Mouse (Mus musculus): ENCODE measurements around the gene Igdcc4. TPM values are rescaled to one million over a fixed set of nuclear protein-coding genes. Genes with fewer than 3 reads are reported as not detected.

Gene Igdcc4
- polyA plus RNA-seq, 1 experiment from 2014 or later = 8.1 TPM

DNA sequence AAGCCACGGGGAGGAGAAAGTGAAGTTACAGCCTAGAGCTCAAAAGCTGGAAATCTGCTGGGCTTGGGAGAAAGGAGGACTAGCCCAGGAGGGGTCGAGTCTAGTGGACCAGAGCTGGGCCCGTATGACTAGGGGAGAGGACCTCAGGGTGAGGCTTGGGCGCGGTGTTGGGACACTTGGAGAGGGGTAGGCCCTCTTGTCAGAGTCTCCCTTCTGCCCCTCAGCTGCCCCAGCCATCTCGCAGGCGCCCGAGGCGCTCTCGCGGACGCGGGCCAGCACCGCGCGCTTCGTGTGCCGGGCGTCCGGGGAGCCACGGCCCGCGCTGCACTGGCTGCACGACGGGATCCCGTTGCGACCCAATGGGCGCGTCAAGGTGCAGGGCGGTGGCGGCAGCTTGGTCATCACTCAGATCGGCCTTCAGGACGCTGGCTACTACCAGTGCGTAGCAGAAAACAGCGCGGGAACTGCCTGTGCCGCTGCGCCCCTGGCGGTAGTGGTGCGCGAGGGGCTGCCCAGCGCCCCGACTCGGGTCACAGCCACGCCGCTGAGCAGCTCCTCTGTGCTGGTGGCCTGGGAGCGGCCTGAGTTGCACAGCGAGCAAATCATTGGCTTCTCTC, 22.4 kb downstream of the Igdcc4 start:
- H3K4me3 ChIP-seq (ENCODE audit: low read length) = peak overlapping the region; percentile 51
- 7% methylated on average over 48 of the region's 48 CpGs for WGBS
- H3K9me3 ChIP-seq (replicated peaks; ENCODE audit: control insufficient read depth, low read length) = no peaks in the 10 kb centered on the region
- H3K36me3 ChIP-seq (ENCODE audit: control insufficient read depth, insufficient read depth) = peaks cover 3% of the 10 kb centered on the region; the same call in 1 of the 2 replicates
- peak overlapping the region; percentile 69 for H3K9ac ChIP-seq (ENCODE audit: low read length)
- peak; percentile 16; the same call in 1 of the 2 replicates for ATAC-seq (replicated peaks; ENCODE audit: extremely low read depth, insufficient read depth, low FRiP score)
- H3K27me3 ChIP-seq (ENCODE audit: control insufficient read depth, insufficient read depth, low read length) = peaks cover 12% of the 10 kb centered on the region
- peaks cover 5% of the 10 kb centered on the region; the same call in 1 of the 2 replicates for H3K4me1 ChIP-seq (ENCODE audit: control insufficient read depth, insufficient read depth, low read length)
- no peak overlapping the region for H3K27ac ChIP-seq (ENCODE audit: low read length)
- H3K4me2 ChIP-seq (ENCODE audit: low read depth, low read length) = peak overlapping the region; percentile 92

DNA sequence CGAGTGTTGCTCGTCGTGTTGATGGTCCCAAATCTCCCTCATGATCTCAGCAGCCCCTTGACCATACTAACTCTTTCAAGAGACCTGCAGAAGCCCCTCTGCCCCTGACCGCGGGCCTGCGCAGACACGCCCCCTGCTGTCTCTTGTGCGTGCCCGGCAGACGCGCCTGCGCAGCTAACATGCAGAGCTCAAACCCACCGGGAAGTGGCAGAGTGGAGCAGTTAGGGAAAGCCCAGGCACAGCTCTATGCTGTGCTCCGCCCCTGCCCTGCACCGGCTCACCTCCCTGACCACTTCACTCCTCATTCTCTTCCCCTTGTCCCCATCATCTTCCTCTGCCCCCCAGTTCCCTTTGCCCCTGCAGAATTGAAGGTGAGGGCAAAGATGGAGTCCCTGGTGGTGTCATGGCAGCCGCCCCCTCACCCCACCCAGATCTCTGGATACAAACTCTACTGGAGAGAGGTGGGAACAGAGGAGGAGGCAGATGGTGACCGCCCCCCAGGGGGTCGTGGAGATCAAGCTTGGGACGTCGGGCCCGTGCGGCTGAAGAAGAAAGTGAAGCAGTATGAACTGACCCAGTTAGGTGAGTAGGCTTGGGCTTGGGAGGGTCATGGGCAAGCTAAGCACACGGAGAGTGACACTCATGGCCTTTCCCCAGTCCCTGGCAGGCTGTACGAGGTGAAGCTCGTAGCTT, 27.0 kb downstream of the Igdcc4 start:
- peak overlapping the region; percentile 31 for H3K4me3 ChIP-seq (ENCODE audit: low read length)
- peak overlapping the region; percentile 12 for H3K9ac ChIP-seq (ENCODE audit: low read length)
- no peak overlapping the region for H3K27ac ChIP-seq (ENCODE audit: low read length)
- H3K36me3 ChIP-seq (ENCODE audit: control insufficient read depth, insufficient read depth) = no peaks in the 10 kb centered on the region
- ATAC-seq (replicated peaks; ENCODE audit: extremely low read depth, insufficient read depth, low FRiP score) = no peak
- no peaks in the 10 kb centered on the region for H3K9me3 ChIP-seq (replicated peaks; ENCODE audit: control insufficient read depth, low read length)
- 16% methylated on average over 25 of the region's 25 CpGs for WGBS
- H3K27me3 ChIP-seq (ENCODE audit: control insufficient read depth, insufficient read depth, low read length) = peaks cover 5% of the 10 kb centered on the region
- peak overlapping the region; percentile 62 for H3K4me2 ChIP-seq (ENCODE audit: low read depth, low read length)
- H3K4me1 ChIP-seq (ENCODE audit: control insufficient read depth, insufficient read depth, low read length) = peaks cover 5% of the 10 kb centered on the region; the same call in 1 of the 2 replicates

DNA sequence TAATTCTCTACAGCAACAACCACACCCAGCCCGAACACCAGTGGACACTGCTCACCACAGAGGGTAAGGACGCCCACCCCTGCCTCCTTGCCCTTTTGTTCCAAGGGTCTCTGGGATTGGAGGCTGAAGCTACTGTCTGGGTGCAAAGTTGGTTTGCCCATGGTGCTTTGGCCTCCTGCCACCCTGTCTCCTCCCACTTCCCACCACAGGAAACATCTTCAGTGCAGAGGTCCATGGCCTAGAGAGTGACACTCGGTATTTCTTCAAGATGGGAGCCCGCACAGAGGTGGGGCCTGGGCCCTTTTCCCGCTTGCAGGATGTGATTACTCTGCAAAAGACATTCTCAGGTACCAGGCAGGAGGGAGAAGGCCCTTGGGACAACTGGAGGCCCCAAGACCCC, 30.4 kb downstream of the Igdcc4 start:
- Histone ChIP-seq H3K4me2 (ENCODE audit: low read depth, low read length) (no peak overlapping the region), H3K27ac (ENCODE audit: low read length) (no peak overlapping the region), H3K9me3 (replicated peaks; ENCODE audit: control insufficient read depth, low read length) (no peaks in the 10 kb centered on the region), H3K9ac (ENCODE audit: low read length) (no peak overlapping the region), H3K4me3 (ENCODE audit: low read length) (no peak overlapping the region), H3K27me3 (ENCODE audit: control insufficient read depth, insufficient read depth, low read length) (no peaks in the 10 kb centered on the region; the same call in none of the 2 replicates), H3K36me3 (ENCODE audit: control insufficient read depth, insufficient read depth) (no peaks in the 10 kb centered on the region), H3K4me1 (ENCODE audit: control insufficient read depth, insufficient read depth, low read length) (peaks cover 5% of the 10 kb centered on the region; the same call in 1 of the 2 replicates)
- 77% methylated on average over 5 of the region's 5 CpGs for WGBS
- ATAC-seq (replicated peaks; ENCODE audit: extremely low read depth, insufficient read depth, low FRiP score) = no peak

DNA sequence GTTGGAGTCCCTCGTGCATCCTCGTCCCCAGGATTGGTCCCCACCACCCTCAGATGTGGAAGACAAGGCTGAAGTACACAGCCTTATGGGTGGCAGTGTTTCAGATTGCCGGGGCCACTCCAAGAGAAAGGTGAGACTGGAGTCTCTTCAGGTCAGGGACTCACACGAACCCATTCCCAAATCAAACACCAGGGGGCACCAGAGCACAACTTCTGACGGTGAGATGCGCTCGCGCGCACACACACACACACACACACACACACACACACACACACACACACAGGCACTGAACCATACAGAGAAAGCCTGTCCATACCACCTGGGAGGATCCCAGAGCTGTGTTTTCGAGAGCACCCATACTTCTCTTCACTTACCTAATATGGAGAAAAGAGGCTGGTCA, 32.5 kb downstream of the Igdcc4 start:
- no peaks in the 10 kb centered on the region for H3K36me3 ChIP-seq (ENCODE audit: control insufficient read depth, insufficient read depth)
- H3K4me1 ChIP-seq (ENCODE audit: control insufficient read depth, insufficient read depth, low read length) = no peaks in the 10 kb centered on the region
- no peak overlapping the region for H3K27ac ChIP-seq (ENCODE audit: low read length)
- H3K4me3 ChIP-seq (ENCODE audit: low read length) = no peak overlapping the region; the same call in 1 of the 2 replicates
- H3K9ac ChIP-seq (ENCODE audit: low read length) = no peak overlapping the region
- WGBS = 6% methylated on average over 10 of the region's 10 CpGs
- no peak overlapping the region; the same call in 1 of the 2 replicates for H3K4me2 ChIP-seq (ENCODE audit: low read depth, low read length)
- peak; percentile 39; the same call in 1 of the 2 replicates for ATAC-seq (replicated peaks; ENCODE audit: extremely low read depth, insufficient read depth, low FRiP score)
- H3K27me3 ChIP-seq (ENCODE audit: control insufficient read depth, insufficient read depth, low read length) = no peaks in the 10 kb centered on the region; the same call in none of the 2 replicates
- no peaks in the 10 kb centered on the region for H3K9me3 ChIP-seq (replicated peaks; ENCODE audit: control insufficient read depth, low read length)

DNA sequence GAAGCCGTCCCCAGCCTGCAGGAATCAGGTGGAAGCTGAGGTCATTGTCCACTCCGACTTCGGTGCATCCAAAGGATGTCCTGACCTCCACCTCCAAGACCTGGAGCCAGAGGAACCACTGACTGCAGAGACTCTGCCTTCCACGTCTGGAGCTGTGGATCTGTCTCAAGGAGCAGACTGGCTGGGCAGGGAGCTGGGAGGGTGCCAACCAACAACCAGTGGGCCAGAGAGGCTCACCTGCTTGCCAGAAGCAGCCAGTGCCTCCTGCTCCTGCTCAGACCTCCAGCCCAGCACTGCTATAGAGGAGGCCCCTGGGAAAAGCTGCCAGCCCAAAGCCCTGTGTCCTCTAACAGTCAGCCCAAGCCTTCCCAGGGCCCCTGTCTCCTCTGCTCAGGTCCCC, 33.8 kb downstream of the Igdcc4 start:
- Histone ChIP-seq H3K4me3 (ENCODE audit: low read length) (no peak overlapping the region), H3K27me3 (ENCODE audit: control insufficient read depth, insufficient read depth, low read length) (peaks cover 11% of the 10 kb centered on the region), H3K9me3 (replicated peaks; ENCODE audit: control insufficient read depth, low read length) (no peaks in the 10 kb centered on the region), H3K27ac (ENCODE audit: low read length) (no peak overlapping the region), H3K4me1 (ENCODE audit: control insufficient read depth, insufficient read depth, low read length) (no peaks in the 10 kb centered on the region), H3K9ac (ENCODE audit: low read length) (no peak overlapping the region), H3K36me3 (ENCODE audit: control insufficient read depth, insufficient read depth) (no peaks in the 10 kb centered on the region), H3K4me2 (ENCODE audit: low read depth, low read length) (no peak overlapping the region)
- no peak for ATAC-seq (replicated peaks; ENCODE audit: extremely low read depth, insufficient read depth, low FRiP score)
- 81% methylated on average over 4 of the region's 4 CpGs for WGBS

DNA sequence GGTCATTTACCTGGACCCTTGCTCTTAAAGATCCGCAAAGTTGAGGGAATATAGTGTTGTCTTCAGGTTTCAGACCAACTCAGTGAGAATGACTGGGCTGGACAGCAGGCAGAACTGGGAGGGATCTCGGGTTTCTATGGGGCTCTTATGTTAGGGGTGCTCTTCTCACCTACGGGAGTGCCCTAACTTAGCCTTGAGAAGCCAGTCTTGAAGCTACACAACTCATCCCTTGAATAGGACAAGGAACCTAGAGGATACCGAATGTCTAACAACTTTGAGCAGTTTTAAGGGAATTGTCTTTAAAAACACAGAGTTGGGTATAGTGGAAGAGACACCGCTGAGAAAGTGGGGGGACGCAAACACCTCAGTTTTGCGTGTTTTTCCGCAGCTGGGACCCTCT, 39.2 kb downstream of the Igdcc4 start:
- WGBS = 5% methylated on average over 8 of the region's 8 CpGs
- peak overlapping the region; percentile 100 for H3K4me2 ChIP-seq (ENCODE audit: low read depth, low read length)
- H3K4me1 ChIP-seq (ENCODE audit: control insufficient read depth, insufficient read depth, low read length) = peaks cover 5% of the 10 kb centered on the region
- no peaks in the 10 kb centered on the region for H3K36me3 ChIP-seq (ENCODE audit: control insufficient read depth, insufficient read depth)
- H3K27me3 ChIP-seq (ENCODE audit: control insufficient read depth, insufficient read depth, low read length) = peaks cover 20% of the 10 kb centered on the region
- no peak for ATAC-seq (replicated peaks; ENCODE audit: extremely low read depth, insufficient read depth, low FRiP score)
- H3K9me3 ChIP-seq (replicated peaks; ENCODE audit: control insufficient read depth, low read length) = no peaks in the 10 kb centered on the region
- H3K9ac ChIP-seq (ENCODE audit: low read length) = peak overlapping the region; percentile 81
- H3K4me3 ChIP-seq (ENCODE audit: low read length) = peak overlapping the region; percentile 74
- no peak overlapping the region for H3K27ac ChIP-seq (ENCODE audit: low read length)

DNA sequence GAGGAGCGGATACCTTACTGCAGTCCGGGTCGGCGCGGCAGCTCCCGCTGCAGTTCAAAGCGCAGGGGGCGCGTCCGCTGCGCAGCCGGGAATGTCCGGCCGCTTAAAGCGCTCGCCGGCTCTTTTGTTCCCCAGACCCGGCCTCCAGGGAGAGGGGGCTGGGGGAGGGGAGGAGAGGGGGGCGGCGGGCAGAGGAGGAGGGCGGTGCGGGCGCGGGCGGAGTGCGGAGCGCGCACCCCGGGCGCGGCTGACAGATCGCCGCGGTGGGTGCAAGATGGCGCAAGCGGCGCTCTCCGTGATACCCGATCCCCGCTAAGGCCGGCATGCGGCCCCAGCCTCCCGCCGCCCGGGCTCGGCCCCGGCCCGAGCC, 39.6 kb downstream of the Igdcc4 start, which contains the start of gene Igdcc3:
Gene Igdcc3, plus strand, starts transcription at position 254 of the 370 bp plus-strand sequence.
- peak; percentile 59 for ATAC-seq (replicated peaks; ENCODE audit: extremely low read depth, insufficient read depth, low FRiP score)
- Histone ChIP-seq H3K4me3 (ENCODE audit: low read length) (peak within 1 kb of the TSS; percentile 74), H3K4me2 (ENCODE audit: low read depth, low read length) (peak within 1 kb of the TSS; percentile 100), H3K4me1 (ENCODE audit: control insufficient read depth, insufficient read depth, low read length) (peaks cover 5% of the 10 kb centered on the region), H3K27me3 (ENCODE audit: control insufficient read depth, insufficient read depth, low read length) (peaks cover 20% of the 10 kb centered on the region), H3K9me3 (replicated peaks; ENCODE audit: control insufficient read depth, low read length) (no peaks in the 10 kb centered on the region), H3K36me3 (ENCODE audit: control insufficient read depth, insufficient read depth) (no peaks in the 10 kb centered on the region), H3K27ac (ENCODE audit: low read length) (no peak within 1 kb of the TSS), H3K9ac (ENCODE audit: low read length) (peak within 1 kb of the TSS; percentile 81)
- under 1% methylated on average over 42 of the region's 48 CpGs for WGBS

DNA sequence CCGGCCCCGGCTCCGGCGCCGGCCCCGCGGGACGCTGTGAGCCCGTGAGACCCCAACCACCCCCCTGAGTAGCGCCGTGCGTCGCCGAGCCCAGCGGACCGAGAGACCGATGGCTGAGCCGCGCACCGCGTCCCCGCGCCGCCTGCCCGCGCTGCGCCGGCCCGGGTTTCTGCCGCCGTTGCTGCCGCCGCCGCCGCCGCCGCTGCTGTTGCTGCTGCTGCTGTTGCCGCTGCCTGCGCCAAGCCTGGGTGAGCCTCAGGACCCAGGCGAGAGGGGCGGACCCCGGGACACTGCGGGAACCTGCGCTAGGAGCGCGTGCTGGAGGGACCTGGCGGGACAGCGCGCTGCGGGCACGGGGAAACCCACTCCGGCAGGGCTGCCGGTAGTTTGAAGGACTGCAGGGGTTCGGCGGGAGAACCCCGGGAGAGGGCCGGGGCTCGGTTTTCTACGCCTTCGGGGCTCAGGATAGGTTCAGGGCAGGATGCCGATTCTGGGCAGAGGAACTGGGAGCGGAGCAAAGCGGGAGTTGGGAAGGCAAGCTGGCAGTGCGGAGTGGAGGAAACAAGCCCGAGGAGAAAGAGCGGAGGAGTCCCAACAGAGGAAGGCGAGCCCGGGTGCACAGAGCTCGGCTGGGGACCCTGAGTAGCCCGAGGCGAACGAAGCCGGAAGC, 40.2 kb downstream of the Igdcc4 start:
- peaks cover 20% of the 10 kb centered on the region for H3K27me3 ChIP-seq (ENCODE audit: control insufficient read depth, insufficient read depth, low read length)
- H3K9me3 ChIP-seq (replicated peaks; ENCODE audit: control insufficient read depth, low read length) = no peaks in the 10 kb centered on the region
- WGBS = under 1% methylated on average over 58 of the region's 73 CpGs
- no peaks in the 10 kb centered on the region for H3K36me3 ChIP-seq (ENCODE audit: control insufficient read depth, insufficient read depth)
- H3K4me1 ChIP-seq (ENCODE audit: control insufficient read depth, insufficient read depth, low read length) = peaks cover 5% of the 10 kb centered on the region
- peak overlapping the region; percentile 74 for H3K4me3 ChIP-seq (ENCODE audit: low read length)
- H3K27ac ChIP-seq (ENCODE audit: low read length) = no peak overlapping the region
- peak overlapping the region; percentile 81 for H3K9ac ChIP-seq (ENCODE audit: low read length)
- ATAC-seq (replicated peaks; ENCODE audit: extremely low read depth, insufficient read depth, low FRiP score) = peak; percentile 68
- peak overlapping the region; percentile 100 for H3K4me2 ChIP-seq (ENCODE audit: low read depth, low read length)

DNA sequence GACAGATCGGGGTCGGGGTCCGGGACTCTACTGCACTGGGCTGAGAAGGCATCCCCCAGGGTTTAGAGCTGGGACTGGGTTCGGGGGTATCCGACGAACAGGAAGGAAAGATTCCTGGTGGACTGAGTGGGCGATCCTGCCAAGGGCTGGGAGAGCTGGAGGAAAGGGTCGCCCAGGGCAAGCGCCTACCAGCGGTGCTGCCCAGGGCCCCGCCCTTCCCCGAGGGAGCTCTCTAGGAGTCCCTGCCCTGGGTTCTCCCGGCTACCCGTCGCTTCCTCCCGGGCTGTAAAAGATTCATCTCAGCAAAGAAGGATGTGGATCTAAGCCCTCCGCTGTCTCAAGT, 40.7 kb downstream of the Igdcc4 start:
- 0% methylated on average over 17 of the region's 17 CpGs for WGBS

More for the DNA sequence above, 40.7 kb downstream of the Igdcc4 start:
- Histone ChIP-seq H3K27ac (ENCODE audit: low read length) (no peak overlapping the region), H3K4me2 (ENCODE audit: low read depth, low read length) (peak overlapping the region; percentile 100), H3K36me3 (ENCODE audit: control insufficient read depth, insufficient read depth) (no peaks in the 10 kb centered on the region), H3K9ac (ENCODE audit: low read length) (peak overlapping the region; percentile 81), H3K4me3 (ENCODE audit: low read length) (peak overlapping the region; percentile 74), H3K27me3 (ENCODE audit: control insufficient read depth, insufficient read depth, low read length) (peaks cover 20% of the 10 kb centered on the region), H3K4me1 (ENCODE audit: control insufficient read depth, insufficient read depth, low read length) (peaks cover 5% of the 10 kb centered on the region), H3K9me3 (replicated peaks; ENCODE audit: control insufficient read depth, low read length) (no peaks in the 10 kb centered on the region)
- ATAC-seq (replicated peaks; ENCODE audit: extremely low read depth, insufficient read depth, low FRiP score) = no peak

Measured in heart, embryonic 16.5 days (tissue).